Mouse (Mus musculus) right cerebral cortex, adult 2 months (tissue): ENCODE measurements around the gene Galnt4.

Experiments used
- DNase-seq, 2 experiments: peaks; one replicate each; pipeline ENCODE4 v3.0.0; 2021 to 2022; ENCODE audit warnings: low spot score in 2 of 2

Gene Galnt4

GRCm38 (mm10) chr10:99115471-99116236, 7.7 kb downstream of the Galnt4 start:
- DNase-seq = no peak

- DNase-seq = no peak
Observed at GRCm38 (mm10) chr10:99116237-99116632, 8.3 kb downstream of the Galnt4 start.

- DNase-seq = no peak
Observed at GRCm38 (mm10) chr10:99116650-99117615, 9.0 kb downstream of the Galnt4 start.

- no peak for DNase-seq
Observed at GRCm38 (mm10) chr10:99117876-99118275, 9.9 kb downstream of the Galnt4 start.

- no peak for DNase-seq
Observed at GRCm38 (mm10) chr10:99118697-99119096, 10.7 kb downstream of the Galnt4 start.

GRCm38 (mm10) chr10:99119471-99119870, 11.5 kb downstream of the Galnt4 start:
- no peak for DNase-seq

GRCm38 (mm10) chr10:99126225-99126624, 18.3 kb downstream of the Galnt4 start, which contains the start of gene Phxr2:
Phxr2 (minus strand) TSS chr10:99126325.
- no peak for DNase-seq

- DNase-seq = no peak
Observed at GRCm38 (mm10) chr10:99126954-99127353, 19.0 kb downstream of the Galnt4 start.

GRCm38 (mm10) chr10:99127691-99128261, 19.8 kb downstream of the Galnt4 start:
- no peak for DNase-seq

- peak in 1 of 2 experiments; percentile 15 for DNase-seq
Observed at GRCm38 (mm10) chr10:99130611-99131010, 22.7 kb downstream of the Galnt4 start.

GRCm38 (mm10) chr10:99131298-99131697, 23.3 kb downstream of the Galnt4 start:
- no peak for DNase-seq

- peak in 1 of 2 experiments; percentile 34 for DNase-seq
Observed at GRCm38 (mm10) chr10:99132189-99132588, 24.2 kb downstream of the Galnt4 start.

GRCm38 (mm10) chr10:99132595-99133272, 24.8 kb downstream of the Galnt4 start:
- DNase-seq = no peak

GRCm38 (mm10) chr10:99133321-99133875, 25.4 kb downstream of the Galnt4 start:
- DNase-seq = no peak

- no peak for DNase-seq
Observed at GRCm38 (mm10) chr10:99136337-99136736, 28.4 kb downstream of the Galnt4 start.

GRCm38 (mm10) chr10:99145611-99146010, 37.7 kb downstream of the Galnt4 start:
- no peak for DNase-seq

GRCm38 (mm10) chr10:99146596-99146995, 38.6 kb downstream of the Galnt4 start:
- DNase-seq = no peak

GRCm38 (mm10) chr10:99150016-99150415, 42.1 kb downstream of the Galnt4 start:
- no peak for DNase-seq

GRCm38 (mm10) chr10:99151580-99151979, 43.6 kb downstream of the Galnt4 start:
- no peak for DNase-seq

GRCm38 (mm10) chr10:99152063-99152462, 44.1 kb downstream of the Galnt4 start:
- no peak for DNase-seq

GRCm38 (mm10) chr10:99154635-99155034, 46.7 kb downstream of the Galnt4 start:
- DNase-seq = no peak
